Mouse (Mus musculus) R1 (cell line): ENCODE measurements around the gene Slc46a2.
A peak's percentile ranks its signal among the peaks of the same experiment; 100 is the strongest.

Experiments used
- DNase-seq: peaks from one replicate; pipeline ENCODE4 v3.0.0-alpha.2; 2018; ENCODE audit warnings: low read depth, low spot score

The Slc46a2 gene

GRCm38 (mm10) chr4:59859693-59860425 lies 55.0 kb downstream of the Slc46a2 start:
- peak; percentile 76 for DNase-seq
